Mouse (Mus musculus) retina, postnatal 1 day (tissue): ENCODE data around the gene Rnaseh2b.

Experiments used
- DNase-seq: peaks from one replicate; pipeline ENCODE4 v3.0.0-alpha.2; 2012

Rnaseh2b gene

GRCm38 (mm10) chr14:62292488-62293339 lies at the start of gene Rnaseh2b, which contains the start of gene Dleu7:
Gene Rnaseh2b, plus strand, starts transcription at chr14:62292589.
Gene Dleu7, minus strand, starts transcription at chr14:62293047.
- DNase-seq, result peak; percentile 74

- DNase-seq, result no peak
These were observed 48.9 kb upstream of the Rnaseh2b start for GRCm38 (mm10) chr14:62243530-62243929.

- no peak for DNase-seq
These were observed 46.8 kb upstream of the Rnaseh2b start for GRCm38 (mm10) chr14:62245557-62245956.

GRCm38 (mm10) chr14:62248345-62248744 lies 44.0 kb upstream of the Rnaseh2b start:
- no peak for DNase-seq

GRCm38 (mm10) chr14:62248796-62249195 lies 43.6 kb upstream of the Rnaseh2b start:
- DNase-seq, result no peak

GRCm38 (mm10) chr14:62249251-62249650 lies 43.1 kb upstream of the Rnaseh2b start:
- DNase-seq, result no peak

GRCm38 (mm10) chr14:62250046-62250445 lies 42.3 kb upstream of the Rnaseh2b start:
- no peak for DNase-seq

- DNase-seq, result peak; percentile 87
These were observed 40.4 kb upstream of the Rnaseh2b start for GRCm38 (mm10) chr14:62251999-62252398.

GRCm38 (mm10) chr14:62254371-62254770 lies 38.0 kb upstream of the Rnaseh2b start:
- DNase-seq, result peak; percentile 46

- no peak for DNase-seq
These were observed 36.3 kb upstream of the Rnaseh2b start for GRCm38 (mm10) chr14:62256066-62256465.

- DNase-seq, result no peak
These were observed 34.3 kb upstream of the Rnaseh2b start for GRCm38 (mm10) chr14:62258125-62258524.

- peak; percentile 45 for DNase-seq
These were observed 33.3 kb upstream of the Rnaseh2b start for GRCm38 (mm10) chr14:62258978-62259536.

- no peak for DNase-seq
These were observed 21.5 kb upstream of the Rnaseh2b start for GRCm38 (mm10) chr14:62270698-62271396.

- no peak for DNase-seq
These were observed 18.8 kb upstream of the Rnaseh2b start for GRCm38 (mm10) chr14:62273604-62274003.

GRCm38 (mm10) chr14:62282974-62283373 lies 9.4 kb upstream of the Rnaseh2b start:
- DNase-seq, result no peak

- no peak for DNase-seq
These were observed 3.7 kb upstream of the Rnaseh2b start for GRCm38 (mm10) chr14:62288731-62289130.

GRCm38 (mm10) chr14:62291406-62291987 lies 892 bp upstream of the Rnaseh2b start:
- DNase-seq, result no peak

- no peak for DNase-seq
These were observed 262 bp upstream of the Rnaseh2b start for GRCm38 (mm10) chr14:62292166-62292487.

GRCm38 (mm10) chr14:62298808-62299207 lies 6.4 kb downstream of the Rnaseh2b start:
- no peak for DNase-seq

GRCm38 (mm10) chr14:62300031-62300430 lies 7.6 kb downstream of the Rnaseh2b start:
- DNase-seq, result no peak

GRCm38 (mm10) chr14:62307555-62307954 lies 15.2 kb downstream of the Rnaseh2b start:
- DNase-seq, result no peak

GRCm38 (mm10) chr14:62309026-62309425 lies 16.6 kb downstream of the Rnaseh2b start:
- DNase-seq, result no peak

- no peak for DNase-seq
These were observed 19.3 kb downstream of the Rnaseh2b start for GRCm38 (mm10) chr14:62311672-62312071.
